In genomic region chr1:105908029-105908876, GRCm38 (mm10) we compare ENCODE assay signal across 7 mouse cellular contexts.
A peak's percentile ranks its signal among the peaks of the same experiment; 100 is the strongest.
DNase-seq lines count a peak whose midpoint lies in the region; ATAC-seq and TF ChIP-seq lines count a peak whose summit lies in the region.

No protein-coding gene starts in this region.

- TF ChIP-seq CTCF in liver, embryonic 14.5 days (IDR thresholded peaks at IDR 0.05; ENCODE audit: low read depth) = no peak
- no peak for TF ChIP-seq CTCF in thymus, adult 2 months (IDR thresholded peaks at IDR 0.05; ENCODE audit: borderline replicate concordance, control insufficient read depth, extremely low read depth, insufficient read depth, low read length, poor library complexity)

- H3K9ac ChIP-seq in lung, embryonic 15.5 days = no peak overlapping the region
- no peak overlapping the region for H3K9ac ChIP-seq in liver, embryonic 14.5 days (replicated peaks)

- H3K27ac ChIP-seq in lung, embryonic 15.5 days = no peak overlapping the region
- H3K27ac ChIP-seq in liver, embryonic 14.5 days = no peak overlapping the region
- no peak overlapping the region for H3K27ac ChIP-seq in thymus, adult 2 months (ENCODE audit: control insufficient read depth, insufficient read depth, low read length)

- no peak for DNase-seq in lung, postnatal 4 days
- DNase-seq in cerebellum, postnatal 25 days = peak; percentile 56 to 70
- peak; percentile 30 for DNase-seq in kidney, adult 18-20 months
- DNase-seq in liver, embryonic 14.5 days (ENCODE audit: low read depth in 3 of 3, low spot score in 3 of 3) = peak in 2 of 3 experiments; percentile 16 to 28
- peak; percentile 68 for DNase-seq in telencephalon, adult 2 months (ENCODE audit: low read depth, low spot score)
- no peak for DNase-seq in thymus, adult 2 months

- TF ChIP-seq POLR2A in thymus, adult 2 months (IDR thresholded peaks at IDR 0.05; ENCODE audit: control insufficient read depth, extremely low read depth, insufficient read depth, low read length, poor library complexity) = no peak

- no peak overlapping the region for H3K4me3 ChIP-seq in lung, embryonic 15.5 days
- no peak overlapping the region for H3K4me3 ChIP-seq in liver, embryonic 14.5 days (ENCODE audit: insufficient read depth in 1 of 2, low read depth in 2 of 2, low read length in 2 of 2)
- H3K4me3 ChIP-seq in thymus, adult 2 months (ENCODE audit: control insufficient read depth, insufficient read depth, low read length) = no peak overlapping the region

- ATAC-seq in lung, embryonic 15.5 days (ENCODE audit: borderline replicate concordance, extremely low read depth, low FRiP score, low TSS enrichment) = peak; percentile 19; the same call in 1 of the 2 replicates
- peak; percentile 85 for ATAC-seq in liver, embryonic 14.5 days (ENCODE audit: insufficient read depth)

- no peaks in the 10 kb centered on the region for H3K36me3 ChIP-seq in lung, embryonic 15.5 days
- no peaks in the 10 kb centered on the region for H3K36me3 ChIP-seq in liver, embryonic 14.5 days (replicated peaks; ENCODE audit: control insufficient read depth, insufficient read depth, low read depth)
- H3K36me3 ChIP-seq in thymus, adult 2 months (ENCODE audit: control insufficient read depth, insufficient read depth, low read length) = no peaks in the 10 kb centered on the region

- TF ChIP-seq EP300 in liver, embryonic 14.5 days (IDR thresholded peaks at IDR 0.05; ENCODE audit: low read depth) = no peak

- H3K4me2 ChIP-seq in lung, embryonic 15.5 days = no peak overlapping the region
- no peak overlapping the region for H3K4me2 ChIP-seq in liver, embryonic 14.5 days (ENCODE audit: low read depth)

- H3K9me3 ChIP-seq in lung, embryonic 15.5 days = no peaks in the 10 kb centered on the region
- no peaks in the 10 kb centered on the region for H3K9me3 ChIP-seq in liver, embryonic 14.5 days (ENCODE audit: control insufficient read depth, low read length)

- WGBS in lung, embryonic 15.5 days = 31% methylated on average over 15 of the region's 15 CpGs
- 45% methylated on average over 15 of the region's 15 CpGs for whole genome bisulfite sequencing in liver, embryonic 14.5 days (ENCODE audit: insufficient replicate concordance)
- 92% methylated on average over 15 of the region's 15 CpGs for WGBS in thymus, adult 2 months

- no peaks in the 10 kb centered on the region for H3K27me3 ChIP-seq in lung, embryonic 15.5 days
- H3K27me3 ChIP-seq in liver, embryonic 14.5 days (ENCODE audit: control insufficient read depth, insufficient read depth, low read length) = no peaks in the 10 kb centered on the region
- no peaks in the 10 kb centered on the region for H3K27me3 ChIP-seq in thymus, adult 2 months (ENCODE audit: control insufficient read depth, insufficient read depth, low read length)

- H3K4me1 ChIP-seq in lung, embryonic 15.5 days = no peaks in the 10 kb centered on the region
- peaks cover 0 to 7% of the 10 kb centered on the region in 2 experiments; a peak in 2 of 4 replicates for H3K4me1 ChIP-seq in liver, embryonic 14.5 days (replicated peaks; ENCODE audit: control insufficient read depth in 2 of 2, insufficient read depth in 2 of 2, low read length in 1 of 2)
- no peaks in the 10 kb centered on the region for H3K4me1 ChIP-seq in thymus, adult 2 months (replicated peaks; ENCODE audit: control insufficient read depth, insufficient read depth, low read length)

Comparison
In these comparisons a context has a peak if more than half of its experiments do, and no peak if none do; other contexts are left out.
1. DNase-seq: peak in cerebellum, postnatal 25 days (2 of 2), kidney, adult 18-20 months (single experiment), liver, embryonic 14.5 days (2 of 3) and telencephalon, adult 2 months (single experiment); none in lung, postnatal 4 days (0 of 2) and thymus, adult 2 months (single experiment).